Mouse (Mus musculus): ENCODE measurements around the gene Pcsk2. TPM values are rescaled to one million over a fixed set of nuclear protein-coding genes. Genes with fewer than 3 reads are reported as not detected.

The Pcsk2 gene
- polyA plus RNA-seq, 1 experiment, result 0.08 TPM

GRCm38 (mm10) chr2:143806140-143806923, 260.4 kb downstream of the Pcsk2 start:
- WGBS, result 84% methylated on average over 15 of the region's 15 CpGs
- Histone ChIP-seq H3K36me3 (ENCODE audit: control insufficient read depth, insufficient read depth, low read length) (no peaks in the 10 kb centered on the region), H3K27ac (ENCODE audit: control insufficient read depth, insufficient read depth, low read length) (no peak overlapping the region), H3K27me3 (ENCODE audit: control insufficient read depth, insufficient read depth, low read length) (no peaks in the 10 kb centered on the region), H3K4me3 (ENCODE audit: control insufficient read depth, insufficient read depth, low read length) (no peak overlapping the region), H3K4me1 (replicated peaks; ENCODE audit: control insufficient read depth, insufficient read depth, low read length) (no peaks in the 10 kb centered on the region)
- TF ChIP-seq CTCF (IDR thresholded peaks at IDR 0.05; ENCODE audit: borderline replicate concordance, control insufficient read depth, extremely low read depth, insufficient read depth, low read length, poor library complexity), result no peak
- no peak for TF ChIP-seq POLR2A (IDR thresholded peaks at IDR 0.05; ENCODE audit: control insufficient read depth, extremely low read depth, insufficient read depth, low read length, poor library complexity)
- no peak for DNase-seq

- H3K36me3 ChIP-seq (ENCODE audit: control insufficient read depth, insufficient read depth, low read length), result no peaks in the 10 kb centered on the region
- no peak overlapping the region for H3K27ac ChIP-seq (ENCODE audit: control insufficient read depth, insufficient read depth, low read length)
- H3K4me3 ChIP-seq (ENCODE audit: control insufficient read depth, insufficient read depth, low read length), result no peak overlapping the region
- no peaks in the 10 kb centered on the region for H3K4me1 ChIP-seq (replicated peaks; ENCODE audit: control insufficient read depth, insufficient read depth, low read length)
- no peaks in the 10 kb centered on the region for H3K27me3 ChIP-seq (ENCODE audit: control insufficient read depth, insufficient read depth, low read length)
- WGBS, result 87% methylated on average over 9 of the region's 9 CpGs
- TF ChIP-seq POLR2A (IDR thresholded peaks at IDR 0.05; ENCODE audit: control insufficient read depth, extremely low read depth, insufficient read depth, low read length, poor library complexity), result no peak
- TF ChIP-seq CTCF (IDR thresholded peaks at IDR 0.05; ENCODE audit: borderline replicate concordance, control insufficient read depth, extremely low read depth, insufficient read depth, low read length, poor library complexity), result no peak
- no peak for DNase-seq
These were observed 261.1 kb downstream of the Pcsk2 start for GRCm38 (mm10) chr2:143806924-143807664.

GRCm38 (mm10) chr2:143808789-143809188, 262.8 kb downstream of the Pcsk2 start:
- Histone ChIP-seq H3K27ac (ENCODE audit: control insufficient read depth, insufficient read depth, low read length) (no peak overlapping the region), H3K4me3 (ENCODE audit: control insufficient read depth, insufficient read depth, low read length) (no peak overlapping the region), H3K27me3 (ENCODE audit: control insufficient read depth, insufficient read depth, low read length) (no peaks in the 10 kb centered on the region), H3K36me3 (ENCODE audit: control insufficient read depth, insufficient read depth, low read length) (no peaks in the 10 kb centered on the region), H3K4me1 (replicated peaks; ENCODE audit: control insufficient read depth, insufficient read depth, low read length) (no peaks in the 10 kb centered on the region)
- 71% methylated on average over 5 of the region's 5 CpGs for WGBS
- TF ChIP-seq CTCF (IDR thresholded peaks at IDR 0.05; ENCODE audit: borderline replicate concordance, control insufficient read depth, extremely low read depth, insufficient read depth, low read length, poor library complexity) (no peak), POLR2A (IDR thresholded peaks at IDR 0.05; ENCODE audit: control insufficient read depth, extremely low read depth, insufficient read depth, low read length, poor library complexity) (no peak)
- no peak for DNase-seq

GRCm38 (mm10) chr2:143812262-143812661, 266.3 kb downstream of the Pcsk2 start:
- Histone ChIP-seq H3K27ac (ENCODE audit: control insufficient read depth, insufficient read depth, low read length) (no peak overlapping the region), H3K4me3 (ENCODE audit: control insufficient read depth, insufficient read depth, low read length) (no peak overlapping the region), H3K27me3 (ENCODE audit: control insufficient read depth, insufficient read depth, low read length) (no peaks in the 10 kb centered on the region), H3K4me1 (replicated peaks; ENCODE audit: control insufficient read depth, insufficient read depth, low read length) (no peaks in the 10 kb centered on the region), H3K36me3 (ENCODE audit: control insufficient read depth, insufficient read depth, low read length) (no peaks in the 10 kb centered on the region)
- TF ChIP-seq POLR2A (IDR thresholded peaks at IDR 0.05; ENCODE audit: control insufficient read depth, extremely low read depth, insufficient read depth, low read length, poor library complexity) (no peak), CTCF (IDR thresholded peaks at IDR 0.05; ENCODE audit: borderline replicate concordance, control insufficient read depth, extremely low read depth, insufficient read depth, low read length, poor library complexity) (no peak)
- no peak for DNase-seq
- 90% methylated on average over 4 of the region's 4 CpGs for WGBS

GRCm38 (mm10) chr2:143813461-143813860, 267.5 kb downstream of the Pcsk2 start:
- no peaks in the 10 kb centered on the region for H3K4me1 ChIP-seq (replicated peaks; ENCODE audit: control insufficient read depth, insufficient read depth, low read length)
- no peak overlapping the region for H3K4me3 ChIP-seq (ENCODE audit: control insufficient read depth, insufficient read depth, low read length)
- no peaks in the 10 kb centered on the region for H3K36me3 ChIP-seq (ENCODE audit: control insufficient read depth, insufficient read depth, low read length)
- no peak for TF ChIP-seq POLR2A (IDR thresholded peaks at IDR 0.05; ENCODE audit: control insufficient read depth, extremely low read depth, insufficient read depth, low read length, poor library complexity)
- no peak overlapping the region for H3K27ac ChIP-seq (ENCODE audit: control insufficient read depth, insufficient read depth, low read length)
- DNase-seq, result no peak
- WGBS, result 92% methylated on average over 11 of the region's 11 CpGs
- no peaks in the 10 kb centered on the region for H3K27me3 ChIP-seq (ENCODE audit: control insufficient read depth, insufficient read depth, low read length)

GRCm38 (mm10) chr2:143831645-143832044, 285.7 kb downstream of the Pcsk2 start:
- WGBS, result 90% methylated on average over 17 of the region's 17 CpGs
- H3K4me3 ChIP-seq (ENCODE audit: control insufficient read depth, insufficient read depth, low read length), result no peak overlapping the region
- no peak for TF ChIP-seq POLR2A (IDR thresholded peaks at IDR 0.05; ENCODE audit: control insufficient read depth, extremely low read depth, insufficient read depth, low read length, poor library complexity)
- DNase-seq, result no peak
- H3K27ac ChIP-seq (ENCODE audit: control insufficient read depth, insufficient read depth, low read length), result no peak overlapping the region
- no peaks in the 10 kb centered on the region for H3K4me1 ChIP-seq (replicated peaks; ENCODE audit: control insufficient read depth, insufficient read depth, low read length)
- no peaks in the 10 kb centered on the region for H3K36me3 ChIP-seq (ENCODE audit: control insufficient read depth, insufficient read depth, low read length)
- H3K27me3 ChIP-seq (ENCODE audit: control insufficient read depth, insufficient read depth, low read length), result no peaks in the 10 kb centered on the region
